In the genomic region with DNA sequence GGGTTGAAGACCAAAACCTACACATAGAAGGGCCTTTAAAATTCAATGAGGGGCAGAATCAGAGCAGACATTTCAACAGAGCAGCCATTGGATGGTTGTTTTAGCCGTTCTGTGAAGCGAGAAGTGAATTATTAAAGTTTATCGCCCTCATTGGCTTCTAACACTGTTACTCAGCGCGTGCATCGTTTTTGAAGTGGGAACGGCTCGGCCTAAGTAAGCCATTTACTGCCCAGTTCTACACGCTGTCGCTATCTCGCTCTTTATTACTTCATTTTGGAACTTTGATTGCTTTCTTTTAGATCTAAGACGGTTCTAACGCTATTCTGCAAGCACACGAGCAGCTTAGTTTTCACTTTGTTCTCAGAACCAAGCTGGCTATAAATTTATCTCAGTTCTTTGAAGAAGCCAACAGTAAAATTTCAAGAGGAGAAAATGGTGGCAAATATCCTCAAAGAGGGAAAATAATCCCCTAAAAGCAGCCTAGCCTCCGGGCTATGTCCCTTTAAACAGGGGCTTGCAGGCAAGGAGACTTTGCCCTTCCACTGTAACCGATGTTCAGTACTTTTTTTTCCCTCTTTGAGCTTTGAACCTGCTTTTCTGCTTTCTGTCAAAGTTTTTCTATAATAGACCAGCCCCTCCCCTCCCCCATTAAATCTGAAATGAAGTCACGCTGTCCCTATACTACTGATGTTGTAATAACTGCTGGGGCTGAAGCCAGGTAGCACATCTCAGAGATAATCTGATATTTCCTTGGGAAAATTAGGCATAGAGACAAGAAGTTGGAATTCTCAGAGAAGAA, we compare ENCODE assay signal across 15 mouse cellular contexts.
DNase-seq lines count a peak whose midpoint lies in the region; ATAC-seq and TF ChIP-seq lines count a peak whose summit lies in the region.
"Had no signal": no experiment of that assay in that cellular context is flagged by ENCODE, and none has a peak within 500 bp of the region (broad histone marks: within the 10 kb centered on the region; RNA-seq: fewer than 3 reads in every experiment).

No protein-coding gene starts in this region.

- no peaks in the 10 kb centered on the region for H3K9me3 ChIP-seq in embryonic facial prominence, embryonic 12.5 days
- H3K9me3 ChIP-seq in embryonic facial prominence, embryonic 10.5 days = no peaks in the 10 kb centered on the region
- no peaks in the 10 kb centered on the region for H3K9me3 ChIP-seq in kidney, postnatal 0 days (replicated peaks; ENCODE audit: low read length)
- no peaks in the 10 kb centered on the region for H3K9me3 ChIP-seq in embryonic facial prominence, embryonic 15.5 days (replicated peaks)
- H3K9me3 ChIP-seq in limb, embryonic 13.5 days = no peaks in the 10 kb centered on the region
- H3K9me3 ChIP-seq: forebrain, embryonic 13.5 days; heart, embryonic 12.5 days had no signal

- H3K36me3 ChIP-seq in embryonic facial prominence, embryonic 12.5 days = no peaks in the 10 kb centered on the region
- H3K36me3 ChIP-seq in embryonic facial prominence, embryonic 10.5 days (replicated peaks) = no peaks in the 10 kb centered on the region
- no peaks in the 10 kb centered on the region for H3K36me3 ChIP-seq in kidney, postnatal 0 days (ENCODE audit: insufficient read depth, low read length)
- H3K36me3 ChIP-seq in embryonic facial prominence, embryonic 15.5 days = no peaks in the 10 kb centered on the region
- no peaks in the 10 kb centered on the region for H3K36me3 ChIP-seq in limb, embryonic 13.5 days
- H3K36me3 ChIP-seq: heart, embryonic 12.5 days had no signal

- peak overlapping the region; percentile 50; the same call in 1 of the 2 replicates for H3K27ac ChIP-seq in embryonic facial prominence, embryonic 12.5 days
- H3K27ac ChIP-seq in embryonic facial prominence, embryonic 10.5 days (replicated peaks) = no peak overlapping the region; the same call in 1 of the 2 replicates
- H3K27ac ChIP-seq in kidney, postnatal 0 days = no peak overlapping the region; the same call in 1 of the 2 replicates
- H3K27ac ChIP-seq in embryonic facial prominence, embryonic 15.5 days (replicated peaks) = peak overlapping the region; percentile 36
- peak overlapping the region; percentile 72 for H3K27ac ChIP-seq in limb, embryonic 13.5 days
- H3K27ac ChIP-seq: forebrain, embryonic 13.5 days had no signal

- WGBS in embryonic facial prominence, embryonic 12.5 days = 78% methylated on average over 17 of the region's 17 CpGs
- 90% methylated on average over 17 of the region's 17 CpGs for WGBS in embryonic facial prominence, embryonic 10.5 days
- WGBS in kidney, postnatal 0 days = 34% methylated on average over 17 of the region's 17 CpGs
- WGBS in embryonic facial prominence, embryonic 15.5 days = 68% methylated on average over 17 of the region's 17 CpGs
- 17% methylated on average over 17 of the region's 17 CpGs for WGBS in limb, embryonic 13.5 days

- no peaks in the 10 kb centered on the region for H3K27me3 ChIP-seq in embryonic facial prominence, embryonic 12.5 days
- H3K27me3 ChIP-seq in embryonic facial prominence, embryonic 10.5 days (replicated peaks; ENCODE audit: low read depth, poor library complexity, severe bottlenecking) = no peaks in the 10 kb centered on the region; the same call in 1 of the 2 replicates
- no peaks in the 10 kb centered on the region for H3K27me3 ChIP-seq in kidney, postnatal 0 days (ENCODE audit: insufficient read depth, low read length)
- H3K27me3 ChIP-seq in embryonic facial prominence, embryonic 15.5 days = no peaks in the 10 kb centered on the region
- H3K27me3 ChIP-seq in limb, embryonic 13.5 days = no peaks in the 10 kb centered on the region
- H3K27me3 ChIP-seq: forebrain, embryonic 13.5 days; heart, embryonic 12.5 days had no signal

- no peak for DNase-seq in embryonic facial prominence, embryonic 10.5 days (ENCODE audit: low spot score)
- DNase-seq in kidney, postnatal 0 days (ENCODE audit: low spot score) = no peak
- DNase-seq in kidney, adult 11 months = no peak
- DNase-seq in layer of hippocampus, adult 8-10 months (ENCODE audit: low spot score in 2 of 2) = no peak
- no peak for DNase-seq in lung, postnatal 4 days
- DNase-seq: adrenal gland, adult 2 months; cerebellum, adult 2 months; gastrocnemius, postnatal 36 days; lung, adult 18-20 months; thymus, postnatal 36 days had no signal

- no peak overlapping the region for H3K9ac ChIP-seq in embryonic facial prominence, embryonic 12.5 days
- H3K9ac ChIP-seq in kidney, postnatal 0 days (ENCODE audit: low read depth, low read length) = no peak overlapping the region
- H3K9ac ChIP-seq in embryonic facial prominence, embryonic 15.5 days = no peak overlapping the region
- H3K9ac ChIP-seq in limb, embryonic 13.5 days = no peak overlapping the region
- H3K9ac ChIP-seq: forebrain, embryonic 13.5 days; heart, embryonic 12.5 days had no signal

- H3K4me2 ChIP-seq in embryonic facial prominence, embryonic 12.5 days (replicated peaks) = no peak overlapping the region
- peak overlapping the region; percentile 25; the same call in 1 of the 2 replicates for H3K4me2 ChIP-seq in kidney, postnatal 0 days (ENCODE audit: low read length)
- H3K4me2 ChIP-seq in embryonic facial prominence, embryonic 15.5 days (replicated peaks) = no peak overlapping the region
- peak overlapping the region; percentile 45 for H3K4me2 ChIP-seq in limb, embryonic 13.5 days (replicated peaks)
- H3K4me2 ChIP-seq: forebrain, embryonic 13.5 days had no signal

- H3K4me3 ChIP-seq in embryonic facial prominence, embryonic 12.5 days = no peak overlapping the region
- no peak overlapping the region for H3K4me3 ChIP-seq in embryonic facial prominence, embryonic 10.5 days
- no peak overlapping the region for H3K4me3 ChIP-seq in kidney, postnatal 0 days (replicated peaks; ENCODE audit: low read depth, low read length)
- no peak overlapping the region for H3K4me3 ChIP-seq in embryonic facial prominence, embryonic 15.5 days (replicated peaks)
- H3K4me3 ChIP-seq in limb, embryonic 13.5 days = no peak overlapping the region
- H3K4me3 ChIP-seq: forebrain, embryonic 13.5 days; heart, embryonic 12.5 days had no signal

- ATAC-seq in embryonic facial prominence, embryonic 12.5 days (ENCODE audit: insufficient number of reproducible peaks, insufficient read depth, low FRiP score, low TSS enrichment) = no peak
- ATAC-seq in kidney, postnatal 0 days (replicated peaks; ENCODE audit: low FRiP score, low read depth) = no peak
- ATAC-seq in embryonic facial prominence, embryonic 15.5 days (ENCODE audit: insufficient number of reproducible peaks, low FRiP score, low TSS enrichment, low read depth) = no peak
- ATAC-seq in limb, embryonic 13.5 days (ENCODE audit: low FRiP score, low read depth) = peak; percentile 16; the same call in 1 of the 2 replicates
- ATAC-seq: forebrain, embryonic 13.5 days had no signal

- no peak for TF ChIP-seq CTCF in kidney, postnatal 0 days (IDR thresholded peaks at IDR 0.05; ENCODE audit: low read depth)

- peaks cover 48% of the 10 kb centered on the region for H3K4me1 ChIP-seq in embryonic facial prominence, embryonic 12.5 days
- peaks cover 50% of the 10 kb centered on the region for H3K4me1 ChIP-seq in embryonic facial prominence, embryonic 10.5 days
- no peaks in the 10 kb centered on the region for H3K4me1 ChIP-seq in kidney, postnatal 0 days (replicated peaks; ENCODE audit: insufficient read depth, low read length)
- peaks cover 37% of the 10 kb centered on the region for H3K4me1 ChIP-seq in embryonic facial prominence, embryonic 15.5 days
- peaks cover 76% of the 10 kb centered on the region for H3K4me1 ChIP-seq in limb, embryonic 13.5 days

Comparison
In these comparisons a context has a peak if more than half of its experiments do, and no peak if none do; other contexts are left out.
1. H3K27ac ChIP-seq: peak in embryonic facial prominence, embryonic 12.5 days (single experiment), embryonic facial prominence, embryonic 15.5 days (single experiment) and limb, embryonic 13.5 days (single experiment); none in embryonic facial prominence, embryonic 10.5 days (single experiment) and kidney, postnatal 0 days (single experiment).
2. H3K4me2 ChIP-seq: peak in kidney, postnatal 0 days (single experiment) and limb, embryonic 13.5 days (single experiment); none in embryonic facial prominence, embryonic 12.5 days (single experiment) and embryonic facial prominence, embryonic 15.5 days (single experiment).